Mouse (Mus musculus) small intestine, adult 2 months (tissue): ENCODE measurements at regions not wholly inside any gene's neighbourhood (a gene's known extent, or its start where the extent isn't known, plus 50 kb on each side); places are given as distances from the start of the nearest gene placed in this dataset.

ENCODE experiments used
- CTCF ChIP-seq: fragments of 200-500 bp; IDR thresholded peaks from 2 replicates; pipeline ENCODE4 v1.5.1; 2012; ENCODE audit warnings: low read depth, mild to moderate bottlenecking, control low read depth, inconsistent platforms, low read length, moderate library complexity, mixed read lengths; ENCODE audit not compliant: insufficient replicate concordance, insufficient read length; ENCODE audit errors: extremely low read depth
- POLR2A ChIP-seq: fragments of 200-500 bp; IDR thresholded peaks from 2 replicates; pipeline ENCODE4 v1.6.1; 2012; ENCODE audit warnings: low read depth, mild to moderate bottlenecking, control low read depth, inconsistent platforms, low read length, moderate library complexity

DNA sequence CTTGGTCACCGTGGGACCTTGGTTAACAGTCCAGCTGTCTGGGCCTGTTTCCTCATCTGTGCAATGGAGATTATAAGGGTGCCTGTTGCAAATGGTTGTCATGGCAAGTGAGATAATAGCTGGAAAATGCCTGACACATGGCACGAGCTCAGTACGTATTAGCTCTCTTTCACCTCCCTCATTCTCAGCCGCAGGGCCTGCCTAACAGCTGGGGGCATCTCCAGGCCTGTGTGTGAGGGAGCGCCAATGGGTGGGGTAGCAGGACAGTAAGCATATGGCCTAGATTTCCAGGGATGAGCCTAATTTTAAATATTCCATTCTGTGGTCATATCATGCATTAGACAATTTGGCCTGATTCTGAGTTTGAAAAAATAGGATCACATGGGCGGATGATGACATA is 163.8 kb upstream of the Tmem28 start:
- TF ChIP-seq CTCF, result no peak
- TF ChIP-seq POLR2A, result no peak
